Mouse (Mus musculus) olfactory bulb, adult 2 months (tissue): ENCODE results near the gene Bcl3. TPM values are rescaled to one million over a fixed set of nuclear protein-coding genes. Genes with fewer than 3 reads are reported as not detected.

Source experiments
- H3K27ac ChIP-seq: fragments of 200-500 bp; 2 replicates; pipeline ENCODE4 v1.5.1; 2012; ENCODE audit warnings: low read depth, low read length; ENCODE audit not compliant: insufficient read depth
- H3K4me1 ChIP-seq: fragments of 200-500 bp; 2 replicates; pipeline ENCODE4 v1.6.1; 2012; ENCODE audit warnings: low read length; ENCODE audit not compliant: control insufficient read depth, insufficient read depth
- H3K4me3 ChIP-seq: fragments of 200-500 bp; 2 replicates; pipeline ENCODE4 v1.5.1; 2012; ENCODE audit warnings: mild to moderate bottlenecking, low read depth, low read length, moderate library complexity; ENCODE audit not compliant: insufficient read depth
- CTCF ChIP-seq: fragments of 200-500 bp; IDR thresholded peaks from 2 replicates; pipeline ENCODE4 v1.5.1; 2012; ENCODE audit warnings: low read depth, mild to moderate bottlenecking, low read length, moderate library complexity; ENCODE audit not compliant: insufficient read depth
- POLR2A ChIP-seq: fragments of 200-500 bp; IDR thresholded peaks from 2 replicates; pipeline ENCODE4 v1.6.1; 2012; ENCODE audit warnings: mild to moderate bottlenecking, low read depth, low read length, moderate library complexity; ENCODE audit not compliant: insufficient read depth
- WGBS: fragments of 180-500 bp; shearing (Covaris S2); methylation state at CpG from one replicate; pipeline ENCODE4 v1.1.7; 2018; 5-methylcytosine and 5-hydroxymethylcytosine counted together
- polyA plus RNA-seq: library from polyadenylated mRNA; stranded (reverse); fragments of >200 nt; gene quantifications from 2 replicates; pipeline ENCODE4 v1.2.4, GENCODE M21; 2012; ENCODE audit warnings: low replicate concordance; ENCODE audit not compliant: missing spikeins, insufficient read depth, insufficient read length

Bcl3 gene
- polyA plus RNA-seq, 1 experiment = not detected

DNA sequence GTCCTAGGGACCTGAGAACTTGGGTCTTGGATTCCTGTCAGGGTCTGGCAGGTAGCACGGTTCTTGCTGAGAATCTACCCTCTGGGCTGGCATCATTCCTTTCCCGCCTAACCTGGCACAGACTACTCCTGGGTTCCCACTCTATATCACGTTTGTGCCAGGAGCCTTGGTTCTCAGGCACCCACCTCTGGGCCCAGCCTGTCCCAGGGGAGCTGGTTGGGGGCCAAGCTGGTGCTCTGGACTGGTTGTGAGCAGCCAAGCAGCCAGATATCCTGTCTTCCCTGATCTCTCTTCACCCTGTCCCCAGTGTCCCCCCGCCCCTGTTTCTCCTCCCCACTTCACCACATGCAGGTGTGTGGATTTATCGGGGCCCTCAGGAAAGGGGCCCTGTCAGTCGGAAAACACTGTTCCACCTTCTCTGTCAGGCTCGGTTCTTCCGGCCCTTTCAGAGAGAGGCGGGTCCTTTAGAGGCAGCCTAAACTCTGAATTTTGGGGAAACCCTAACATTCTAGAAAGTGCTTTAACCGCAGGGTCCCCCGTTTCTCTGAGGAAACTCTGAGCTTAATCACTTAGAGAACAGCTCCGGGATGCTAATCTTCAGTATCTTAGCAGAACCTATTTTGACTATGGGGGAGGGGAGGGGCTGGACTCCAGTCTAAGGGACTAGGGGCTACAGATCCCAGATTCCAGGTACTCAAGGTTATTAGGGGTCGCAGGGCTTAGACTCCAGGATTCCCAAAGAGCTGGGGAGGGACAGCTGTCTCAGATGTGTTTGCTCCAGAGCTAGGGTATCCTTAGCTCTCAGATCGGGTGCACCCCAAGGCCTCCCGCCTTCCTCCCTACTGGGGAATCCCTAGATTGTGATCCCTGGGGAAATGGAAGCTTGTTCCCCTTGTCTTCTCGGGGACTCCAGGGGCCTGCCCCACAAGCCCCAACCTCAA, 52.9 kb downstream of the Bcl3 start:
- TF ChIP-seq POLR2A = no peak
- TF ChIP-seq CTCF = no peak
- Histone ChIP-seq H3K4me3 (peak overlapping the region; percentile 35), H3K4me1 (peaks cover 16% of the 10 kb centered on the region), H3K27ac (no peak overlapping the region)
- WGBS = 14% methylated on average over 16 of the region's 16 CpGs

DNA sequence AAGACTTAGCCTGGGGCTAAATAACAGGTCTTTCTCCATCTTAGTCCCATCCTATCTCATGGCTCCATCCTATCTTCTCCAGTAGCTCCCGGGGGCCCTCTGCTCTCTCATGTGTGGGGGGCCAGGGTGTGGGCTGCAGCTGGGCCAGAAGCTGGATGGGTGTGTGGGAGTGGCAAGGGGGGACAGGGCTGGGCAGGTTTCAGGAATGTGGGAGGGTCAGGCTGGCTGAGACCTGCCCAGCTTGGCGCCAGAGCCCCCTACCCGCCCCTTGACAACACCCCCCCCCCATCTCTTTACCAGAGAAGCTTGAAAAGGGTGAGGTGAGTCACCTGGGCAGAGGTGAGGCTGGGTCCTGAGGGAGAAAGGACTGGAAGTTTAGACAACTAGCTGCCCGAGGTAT, 53.6 kb downstream of the Bcl3 start:
- 49% methylated on average over 4 of the region's 4 CpGs for WGBS
- no peak for TF ChIP-seq POLR2A
- TF ChIP-seq CTCF = no peak
- Histone ChIP-seq H3K27ac (no peak overlapping the region), H3K4me3 (no peak overlapping the region), H3K4me1 (peaks cover 16% of the 10 kb centered on the region)

DNA sequence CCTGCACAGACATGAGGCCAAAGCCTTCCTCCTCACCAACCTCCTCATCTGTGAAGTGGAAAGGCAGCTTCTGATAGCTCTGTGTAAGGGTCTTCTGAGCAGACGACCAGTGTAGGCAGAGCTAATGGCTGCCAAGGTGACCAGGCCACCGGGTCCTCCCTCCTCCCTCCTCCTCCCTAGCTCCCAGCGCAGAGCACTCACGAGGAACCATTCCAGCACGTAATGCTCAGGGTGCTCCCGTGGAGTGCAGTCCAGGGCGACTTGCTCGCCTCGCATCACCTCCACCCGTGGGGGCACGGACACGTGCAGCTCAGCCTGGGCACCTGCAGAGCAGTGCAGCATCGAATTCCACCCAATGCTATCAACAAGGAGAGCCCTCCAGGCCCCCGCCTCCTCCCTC, 54.3 kb downstream of the Bcl3 start:
- Histone ChIP-seq H3K27ac (no peak overlapping the region), H3K4me1 (peaks cover 16% of the 10 kb centered on the region), H3K4me3 (no peak overlapping the region)
- 74% methylated on average over 14 of the region's 14 CpGs for WGBS
- no peak for TF ChIP-seq POLR2A
- TF ChIP-seq CTCF = no peak

DNA sequence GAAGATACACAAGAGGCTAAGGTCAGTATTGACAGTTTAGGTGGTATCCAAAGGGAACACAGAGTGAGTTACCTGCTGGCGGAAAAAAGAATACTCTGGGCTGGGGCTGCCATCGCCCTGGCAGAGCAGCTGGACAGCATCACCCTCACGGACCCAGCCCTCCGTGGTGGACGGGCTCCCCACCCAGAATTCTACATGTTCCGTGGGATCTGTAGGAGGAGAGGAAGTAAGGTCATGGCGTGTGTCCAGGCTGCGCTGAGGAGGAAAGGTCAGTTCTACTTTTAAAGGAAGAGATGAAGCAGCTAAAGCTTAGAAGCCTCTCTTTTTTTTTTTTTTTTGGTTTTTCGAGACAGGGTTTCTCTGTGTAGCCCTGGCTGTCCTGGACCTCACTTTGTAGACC, 58.0 kb downstream of the Bcl3 start:
- TF ChIP-seq POLR2A = no peak
- TF ChIP-seq CTCF = no peak
- H3K4me1 ChIP-seq = 0 out of 2 replicates have a peak, but pooled peaks cover 5% of the 10 kb centered on the region
- H3K4me3 ChIP-seq = no peak overlapping the region
- WGBS = 83% methylated on average over 9 of the region's 9 CpGs
- H3K27ac ChIP-seq = no peak overlapping the region

DNA sequence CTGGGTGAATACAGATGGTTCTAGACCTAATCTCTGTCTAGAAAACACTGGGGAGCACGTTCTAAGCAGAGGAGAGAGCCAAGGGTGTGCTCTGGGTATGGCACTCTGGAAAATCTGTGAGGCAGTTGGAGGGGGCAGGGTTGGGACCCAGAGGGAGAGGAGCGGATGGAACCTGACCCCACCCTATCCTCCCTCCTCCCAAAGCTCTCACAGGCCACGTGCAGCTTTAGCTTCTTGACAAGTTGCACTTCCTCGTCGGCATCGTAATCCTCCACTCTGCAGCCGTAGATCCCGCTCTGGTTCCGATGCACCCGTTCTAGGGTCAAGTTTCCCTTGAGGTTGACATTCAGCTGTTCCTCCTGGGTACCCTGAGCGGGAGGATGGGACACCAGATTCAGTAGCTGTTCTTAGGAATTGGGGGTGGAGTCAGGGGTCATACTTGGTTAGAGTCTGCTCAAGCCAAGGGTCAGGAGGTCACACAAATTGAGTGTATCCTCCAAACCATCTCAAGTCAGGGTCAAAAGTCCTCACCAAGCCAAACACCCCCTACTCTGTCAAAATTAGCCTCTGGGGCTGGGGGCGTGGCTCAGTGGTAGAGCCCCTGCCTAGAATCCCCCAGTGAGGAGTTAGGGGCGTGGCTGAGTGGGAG, 58.6 kb downstream of the Bcl3 start:
- no peaks in the 10 kb centered on the region for H3K4me1 ChIP-seq
- H3K4me3 ChIP-seq = no peak overlapping the region
- no peak for TF ChIP-seq CTCF
- no peak for TF ChIP-seq POLR2A
- 83% methylated on average over 13 of the region's 13 CpGs for WGBS
- no peak overlapping the region for H3K27ac ChIP-seq

DNA sequence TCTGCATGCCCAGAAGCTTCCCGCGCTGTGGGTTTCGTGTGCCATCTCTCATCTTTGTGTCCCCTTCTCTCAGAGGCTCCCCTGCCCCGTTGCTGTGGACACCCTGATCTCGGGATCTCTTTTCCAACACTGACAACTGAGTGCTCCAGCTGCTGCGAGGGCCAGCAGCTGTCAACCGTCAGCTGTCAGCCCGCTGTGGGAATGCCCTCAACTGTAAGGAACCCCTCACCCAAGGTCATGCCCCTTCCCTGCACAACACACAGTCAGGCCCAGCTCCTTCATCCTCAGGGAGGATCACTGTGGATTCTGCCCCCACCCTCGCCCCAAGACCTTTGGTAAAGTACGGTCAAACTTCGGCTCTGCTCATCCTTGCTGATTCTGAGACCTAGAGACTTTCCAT, 60.3 kb downstream of the Bcl3 start:
- TF ChIP-seq POLR2A = no peak
- TF ChIP-seq CTCF = no peak
- Histone ChIP-seq H3K27ac (no peak overlapping the region), H3K4me3 (no peak overlapping the region), H3K4me1 (no peaks in the 10 kb centered on the region)
- 91% methylated on average over 11 of the region's 11 CpGs for WGBS

DNA sequence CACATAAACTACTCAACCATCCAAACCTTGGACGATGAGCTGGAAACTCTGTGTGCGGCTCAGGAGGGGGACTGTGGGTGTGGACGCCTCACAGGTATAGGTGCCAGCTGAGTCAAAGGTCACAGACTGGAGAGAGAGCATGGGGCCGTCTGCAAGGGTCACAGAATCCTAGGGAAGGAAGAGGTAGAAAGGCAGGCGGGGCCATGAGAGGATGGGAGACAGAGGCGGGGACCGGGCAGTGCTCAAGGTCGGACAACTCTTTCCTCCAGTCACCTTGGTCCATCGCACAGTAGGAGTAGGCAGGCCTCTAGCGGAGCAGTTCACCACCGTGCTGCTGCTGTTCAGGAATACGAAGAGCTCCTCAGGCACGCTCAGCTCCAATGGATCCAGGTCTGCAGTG, 62.5 kb downstream of the Bcl3 start:
- Histone ChIP-seq H3K4me1 (peaks cover 3% of the 10 kb centered on the region; the same call in 1 of the 2 replicates), H3K27ac (no peak overlapping the region), H3K4me3 (no peak overlapping the region)
- no peak for TF ChIP-seq POLR2A
- no peak for TF ChIP-seq CTCF
- WGBS = 90% methylated on average over 13 of the region's 13 CpGs

DNA sequence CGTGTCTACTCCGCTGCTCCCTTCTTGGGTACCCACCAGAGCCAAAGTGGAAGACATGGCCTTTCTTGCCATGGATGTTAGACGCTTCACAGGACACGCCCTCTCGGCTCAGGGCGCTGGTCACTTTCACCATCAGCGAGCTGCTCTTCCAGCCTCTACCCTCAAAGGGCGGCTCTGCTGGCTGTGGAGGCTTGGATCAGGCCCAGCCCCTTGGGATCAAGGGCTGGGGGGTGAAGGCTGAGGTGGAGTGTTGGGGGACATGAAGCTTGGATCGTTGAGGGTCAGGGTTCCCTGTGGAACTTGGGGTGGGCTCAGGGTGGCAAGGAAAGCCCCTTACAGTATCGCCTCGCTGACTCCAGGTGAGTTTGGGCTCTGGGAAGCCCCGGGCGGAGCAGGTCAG, 63.9 kb downstream of the Bcl3 start:
- Histone ChIP-seq H3K4me3 (no peak overlapping the region), H3K27ac (no peak overlapping the region), H3K4me1 (peaks cover 3% of the 10 kb centered on the region; the same call in 1 of the 2 replicates)
- TF ChIP-seq POLR2A (no peak), CTCF (no peak)
- WGBS = 92% methylated on average over 13 of the region's 13 CpGs

Other genes starting within 250 kb of the Bcl3 start
- gene Zfp296, start 245.5 kb downstream of the Bcl3 start, polyA plus RNA-seq = not detected in 2 replicates
- not detected in 2 replicates for gene Gemin7, start 245.2 kb downstream of the Bcl3 start, polyA plus RNA-seq
- gene Clasrp, start 218.3 kb downstream of the Bcl3 start, polyA plus RNA-seq = not detected in 2 replicates
- not detected in 2 replicates for gene Relb, start 193.3 kb downstream of the Bcl3 start, polyA plus RNA-seq
- gene Clptm1, start 157.7 kb downstream of the Bcl3 start, polyA plus RNA-seq = not detected in 2 replicates
- gene Apoc2, start 144.8 kb downstream of the Bcl3 start, polyA plus RNA-seq = not detected in 2 replicates
- gene Gm44805, start 141.3 kb downstream of the Bcl3 start, polyA plus RNA-seq = not detected in 2 replicates
- gene Apoc4, start 141.3 kb downstream of the Bcl3 start, polyA plus RNA-seq = not detected in 2 replicates
- gene Apoc1, start 130.1 kb downstream of the Bcl3 start, polyA plus RNA-seq = not detected in 2 replicates
- 1,139 and 1,603 TPM in 2 replicates for gene Apoe, start 123.6 kb downstream of the Bcl3 start, polyA plus RNA-seq
- gene Tomm40, start 107.3 kb downstream of the Bcl3 start, polyA plus RNA-seq = not detected in 2 replicates
- gene Nectin2, start 72.3 kb downstream of the Bcl3 start, polyA plus RNA-seq = not detected in 2 replicates
- gene Bcam, start 51.8 kb downstream of the Bcl3 start, polyA plus RNA-seq = not detected in 2 replicates
- not detected in 2 replicates for gene Cblc, start 26.0 kb downstream of the Bcl3 start, polyA plus RNA-seq
- not detected in 2 replicates for gene Gm19345, start 29.2 kb upstream of the Bcl3 start, polyA plus RNA-seq
- not detected in 2 replicates for gene Ceacam16, start 38.5 kb upstream of the Bcl3 start, polyA plus RNA-seq
- gene Ceacam19, start 65.2 kb upstream of the Bcl3 start, polyA plus RNA-seq = not detected in 2 replicates
- gene Pvr, start 98.4 kb upstream of the Bcl3 start, polyA plus RNA-seq = not detected in 2 replicates
- gene Igsf23, start 128.0 kb upstream of the Bcl3 start, polyA plus RNA-seq = not detected in 2 replicates
- not detected in 2 replicates for gene Ceacam20, start 142.6 kb upstream of the Bcl3 start, polyA plus RNA-seq
- not detected in 2 replicates for gene Nlrp9b, start 168.7 kb upstream of the Bcl3 start, polyA plus RNA-seq